Mouse (Mus musculus) forebrain, embryonic 13.5 days (tissue): ENCODE results near the gene Vdr. TPM values are rescaled to one million over a fixed set of nuclear protein-coding genes. Genes with fewer than 3 reads are reported as not detected.

Experiments used
- ATAC-seq: fragments of 200-750 bp; cut with Nextera tagmentation; 2 replicates; pipeline ENCODE4 v1.8.0; 2017
- H3K27ac ChIP-seq: fragments of 300-500 bp; sonication (generic); 2 replicates; pipeline ENCODE4 v1.5.1; 2015; ENCODE audit warnings: inconsistent platforms, mild to moderate bottlenecking, moderate library complexity
- H3K27me3 ChIP-seq: fragments of 300-500 bp; sonication (generic); 2 replicates; pipeline ENCODE4 v1.6.1; 2015; ENCODE audit warnings: mild to moderate bottlenecking, inconsistent platforms
- H3K36me3 ChIP-seq: fragments of 300-500 bp; sonication (generic); 2 replicates; pipeline ENCODE4 v1.6.1; 2015; ENCODE audit warnings: mild to moderate bottlenecking, inconsistent platforms; ENCODE audit not compliant: poor library complexity, severe bottlenecking
- H3K4me1 ChIP-seq: fragments of 300-500 bp; sonication (generic); 2 replicates; pipeline ENCODE4 v1.6.1; 2015; ENCODE audit warnings: inconsistent platforms
- H3K4me2 ChIP-seq: fragments of 300-500 bp; sonication (generic); 2 replicates; pipeline ENCODE4 v1.6.1; 2015; ENCODE audit warnings: inconsistent platforms, mild to moderate bottlenecking, moderate library complexity
- H3K4me3 ChIP-seq: fragments of 300-500 bp; sonication (generic); 2 replicates; pipeline ENCODE4 v1.5.1; 2015; ENCODE audit warnings: mild to moderate bottlenecking, inconsistent platforms
- H3K9ac ChIP-seq: fragments of 300-500 bp; sonication (generic); 2 replicates; pipeline ENCODE4 v1.6.1; 2015; ENCODE audit warnings: mild to moderate bottlenecking, inconsistent platforms
- H3K9me3 ChIP-seq: fragments of 300-500 bp; sonication (generic); replicated peaks from 2 replicates; pipeline ENCODE4 v1.6.1; 2016; ENCODE audit warnings: inconsistent platforms
- WGBS: fragments of 180-500 bp; shearing (Covaris S2); methylation state at CpG from one replicate; pipeline ENCODE4 v1.1.7; 2015; 5-methylcytosine and 5-hydroxymethylcytosine counted together
- polyA plus RNA-seq: library from polyadenylated mRNA; unstranded; fragments of >200 nt; fragmentation: Nextera tagmentation; extraction: Ambion mirVana; gene quantifications from 2 replicates; pipeline ENCODE4 v1.2.1, GENCODE M21; 2015

The Vdr gene
- polyA plus RNA-seq, 1 experiment from 2014 or later, result not detected

- ATAC-seq, result no peak
- H3K9me3 ChIP-seq, result no peaks in the 10 kb centered on the region
- no peak overlapping the region for H3K9ac ChIP-seq
- no peak overlapping the region for H3K27ac ChIP-seq
- H3K4me1 ChIP-seq, result peaks cover 14% of the 10 kb centered on the region
- WGBS, result 94% methylated on average over 6 of the region's 6 CpGs
- H3K4me2 ChIP-seq, result no peak overlapping the region
- H3K27me3 ChIP-seq, result 0 out of 2 replicates have a peak, but pooled peaks cover 3% of the 10 kb centered on the region
- H3K36me3 ChIP-seq, result no peaks in the 10 kb centered on the region
- no peak overlapping the region for H3K4me3 ChIP-seq
Measured at GRCm38 (mm10) chr15:97841383-97841782, 69.0 kb downstream of the Vdr start.

- 0 out of 2 replicates have a peak, but pooled peaks cover 3% of the 10 kb centered on the region for H3K27me3 ChIP-seq
- 88% methylated on average over 1 of the region's 1 CpGs for WGBS
- no peak for ATAC-seq
- H3K36me3 ChIP-seq, result no peaks in the 10 kb centered on the region
- no peak overlapping the region for H3K9ac ChIP-seq
- no peaks in the 10 kb centered on the region for H3K9me3 ChIP-seq
- H3K4me3 ChIP-seq, result no peak overlapping the region
- peaks cover 14% of the 10 kb centered on the region for H3K4me1 ChIP-seq
- H3K27ac ChIP-seq, result no peak overlapping the region
- H3K4me2 ChIP-seq, result no peak overlapping the region
Measured at GRCm38 (mm10) chr15:97840781-97841180, 69.6 kb downstream of the Vdr start.

GRCm38 (mm10) chr15:97839991-97840455 is 70.4 kb downstream of the Vdr start:
- Histone ChIP-seq H3K27me3 (0 out of 2 replicates have a peak, but pooled peaks cover 3% of the 10 kb centered on the region), H3K36me3 (no peaks in the 10 kb centered on the region), H3K27ac (no peak overlapping the region), H3K9ac (no peak overlapping the region), H3K4me1 (peaks cover 14% of the 10 kb centered on the region), H3K4me3 (no peak overlapping the region), H3K4me2 (no peak overlapping the region), H3K9me3 (no peaks in the 10 kb centered on the region)
- WGBS, result 54% methylated on average over 3 of the region's 3 CpGs
- ATAC-seq, result no peak

GRCm38 (mm10) chr15:97839473-97839872 is 71.0 kb downstream of the Vdr start:
- WGBS, result 76% methylated on average over 4 of the region's 4 CpGs
- Histone ChIP-seq H3K4me3 (no peak overlapping the region), H3K27me3 (0 out of 2 replicates have a peak, but pooled peaks cover 3% of the 10 kb centered on the region), H3K4me2 (no peak overlapping the region), H3K27ac (no peak overlapping the region), H3K4me1 (peaks cover 14% of the 10 kb centered on the region), H3K9ac (no peak overlapping the region), H3K9me3 (no peaks in the 10 kb centered on the region), H3K36me3 (no peaks in the 10 kb centered on the region)
- no peak for ATAC-seq

- Histone ChIP-seq H3K36me3 (no peaks in the 10 kb centered on the region), H3K4me1 (peaks cover 14% of the 10 kb centered on the region), H3K27ac (no peak overlapping the region), H3K4me3 (no peak overlapping the region), H3K4me2 (no peak overlapping the region), H3K27me3 (0 out of 2 replicates have a peak, but pooled peaks cover 3% of the 10 kb centered on the region), H3K9me3 (no peaks in the 10 kb centered on the region), H3K9ac (no peak overlapping the region)
- WGBS, result 95% methylated on average over 2 of the region's 2 CpGs
- no peak for ATAC-seq
Measured at GRCm38 (mm10) chr15:97839012-97839411, 71.4 kb downstream of the Vdr start.

GRCm38 (mm10) chr15:97838395-97838794 is 72.0 kb downstream of the Vdr start:
- H3K4me2 ChIP-seq, result no peak overlapping the region
- no peak overlapping the region for H3K4me3 ChIP-seq

GRCm38 (mm10) chr15:97837491-97838061 is 72.9 kb downstream of the Vdr start:
- H3K4me1 ChIP-seq, result peaks cover 21% of the 10 kb centered on the region
- H3K4me2 ChIP-seq, result no peak overlapping the region
- WGBS, result 35% methylated on average over 8 of the region's 8 CpGs
- no peak overlapping the region for H3K27ac ChIP-seq
- ATAC-seq, result no peak
- peaks cover 10% of the 10 kb centered on the region for H3K27me3 ChIP-seq
- H3K9ac ChIP-seq, result no peak overlapping the region
- H3K36me3 ChIP-seq, result no peaks in the 10 kb centered on the region
- no peak overlapping the region for H3K4me3 ChIP-seq
- no peaks in the 10 kb centered on the region for H3K9me3 ChIP-seq

More at GRCm38 (mm10) chr15:97838395-97838794, 72.0 kb downstream of the Vdr start:
- no peak overlapping the region for H3K27ac ChIP-seq
- 0 out of 2 replicates have a peak, but pooled peaks cover 6% of the 10 kb centered on the region for H3K27me3 ChIP-seq
- WGBS, result 65% methylated on average over 4 of the region's 4 CpGs
- ATAC-seq, result no peak
- H3K9ac ChIP-seq, result no peak overlapping the region
- H3K4me1 ChIP-seq, result peaks cover 14% of the 10 kb centered on the region
- no peaks in the 10 kb centered on the region for H3K36me3 ChIP-seq
- no peaks in the 10 kb centered on the region for H3K9me3 ChIP-seq

GRCm38 (mm10) chr15:97836894-97837247 is 73.6 kb downstream of the Vdr start:
- Histone ChIP-seq H3K9ac (no peak overlapping the region), H3K36me3 (no peaks in the 10 kb centered on the region), H3K4me1 (peaks cover 28% of the 10 kb centered on the region), H3K27ac (no peak overlapping the region), H3K4me3 (no peak overlapping the region), H3K27me3 (peaks cover 14% of the 10 kb centered on the region), H3K4me2 (no peak overlapping the region), H3K9me3 (no peaks in the 10 kb centered on the region)
- WGBS, result 74% methylated on average over 8 of the region's 8 CpGs
- ATAC-seq, result no peak

- no peak overlapping the region for H3K4me3 ChIP-seq
- H3K9me3 ChIP-seq, result no peaks in the 10 kb centered on the region
- WGBS, result 52% methylated on average over 17 of the region's 17 CpGs
- H3K4me1 ChIP-seq, result peaks cover 28% of the 10 kb centered on the region
- no peak overlapping the region for H3K4me2 ChIP-seq
- peaks cover 14% of the 10 kb centered on the region for H3K27me3 ChIP-seq
- H3K27ac ChIP-seq, result no peak overlapping the region
- H3K36me3 ChIP-seq, result no peaks in the 10 kb centered on the region
- no peak for ATAC-seq
- H3K9ac ChIP-seq, result no peak overlapping the region
Measured at GRCm38 (mm10) chr15:97836153-97836893, 74.1 kb downstream of the Vdr start.

GRCm38 (mm10) chr15:97832764-97833479 is 77.5 kb downstream of the Vdr start:
- H3K4me3 ChIP-seq, result no peak overlapping the region
- H3K4me2 ChIP-seq, result no peak overlapping the region
- no peak overlapping the region for H3K27ac ChIP-seq
- H3K4me1 ChIP-seq, result peaks cover 51% of the 10 kb centered on the region
- 57% methylated on average over 9 of the region's 9 CpGs for WGBS
- no peaks in the 10 kb centered on the region for H3K36me3 ChIP-seq
- no peak overlapping the region for H3K9ac ChIP-seq
- H3K27me3 ChIP-seq, result peaks cover 11% of the 10 kb centered on the region
- ATAC-seq, result no peak
- H3K9me3 ChIP-seq, result no peaks in the 10 kb centered on the region

GRCm38 (mm10) chr15:97831987-97832640 is 78.3 kb downstream of the Vdr start:
- Histone ChIP-seq H3K4me2 (peak overlapping the region; percentile 77), H3K4me1 (peaks cover 44% of the 10 kb centered on the region), H3K9ac (peak overlapping the region; percentile 98), H3K27me3 (peaks cover 11% of the 10 kb centered on the region), H3K27ac (peak overlapping the region; percentile 93), H3K4me3 (peak overlapping the region; percentile 83), H3K9me3 (no peaks in the 10 kb centered on the region), H3K36me3 (no peaks in the 10 kb centered on the region)
- ATAC-seq, result no peak
- WGBS, result 13% methylated on average over 9 of the region's 10 CpGs
